Mouse (Mus musculus): Measurements from ENCODE around the gene Rab6a. TPM values are rescaled to one million over a fixed set of nuclear protein-coding genes. Genes with fewer than 3 reads are reported as not detected.

Rab6a gene
- polyA plus RNA-seq, 1 experiment from 2014 or later: 76.5 TPM

DNA sequence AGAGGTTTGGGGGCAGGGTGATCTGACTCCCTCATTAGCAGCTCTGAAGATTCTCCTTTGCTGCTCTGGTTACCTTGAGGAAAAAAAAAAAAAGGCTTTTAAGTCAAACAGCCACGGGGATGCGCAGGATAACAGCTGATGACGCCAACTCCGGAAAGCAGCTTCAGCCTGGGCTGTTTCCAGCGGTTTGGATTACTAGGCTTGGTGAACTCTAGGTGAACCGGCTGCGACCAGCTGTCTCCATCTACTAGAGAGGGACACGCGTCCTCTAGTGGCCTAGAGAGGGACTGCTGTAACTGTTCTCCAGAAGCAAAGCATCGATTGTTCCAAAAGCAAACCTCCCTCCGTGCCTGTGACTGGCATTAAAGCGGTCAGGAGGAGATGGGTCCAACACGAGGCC lies 56.0 kb downstream of the Rab6a start:
- Histone ChIP-seq H3K9ac (ENCODE audit: low read length) (peak overlapping the region; percentile 5; the same call in 1 of the 2 replicates), H3K4me2 (ENCODE audit: low read depth, low read length) (peak overlapping the region; percentile 48), H3K4me3 (ENCODE audit: low read length) (peak overlapping the region; percentile 15), H3K36me3 (ENCODE audit: control insufficient read depth, insufficient read depth) (no peaks in the 10 kb centered on the region), H3K27ac (ENCODE audit: low read length) (no peak overlapping the region), H3K9me3 (replicated peaks; ENCODE audit: control insufficient read depth, low read length) (no peaks in the 10 kb centered on the region), H3K27me3 (ENCODE audit: control insufficient read depth, insufficient read depth, low read length) (no peaks in the 10 kb centered on the region), H3K4me1 (ENCODE audit: control insufficient read depth, insufficient read depth, low read length) (peaks cover 13% of the 10 kb centered on the region; the same call in 1 of the 2 replicates)
- WGBS: 2% methylated on average over 13 of the region's 13 CpGs
- peak; percentile 88 for ATAC-seq (replicated peaks; ENCODE audit: extremely low read depth, insufficient read depth, low FRiP score)

DNA sequence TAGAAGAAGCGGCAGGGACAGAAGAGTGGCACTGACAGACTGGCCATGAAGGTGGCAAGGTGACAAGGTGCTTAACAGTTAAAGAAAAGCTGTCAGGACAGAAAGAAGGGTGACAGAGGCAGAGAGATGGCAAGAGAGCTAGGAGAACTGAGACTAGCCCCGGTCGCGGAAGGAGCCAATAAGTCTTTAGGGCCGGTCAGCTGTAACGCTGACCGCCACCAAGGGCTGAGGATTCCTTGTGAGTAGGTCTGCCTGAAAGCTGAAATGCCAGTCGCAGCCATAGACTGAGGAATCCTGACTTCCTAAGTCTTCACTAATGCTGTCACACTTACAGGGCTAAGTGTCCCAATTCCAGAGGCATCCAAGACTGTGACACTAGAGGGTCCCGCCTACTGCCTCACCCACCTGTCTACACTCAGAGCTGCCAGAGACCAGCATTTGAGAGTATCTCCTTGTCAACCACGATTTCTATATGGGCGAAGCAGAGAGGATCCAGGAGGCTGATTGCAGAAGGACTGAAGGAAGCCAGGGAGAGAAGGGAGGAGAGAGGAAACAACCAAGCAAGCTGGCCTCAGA lies 56.6 kb downstream of the Rab6a start:
- no peaks in the 10 kb centered on the region for H3K36me3 ChIP-seq (ENCODE audit: control insufficient read depth, insufficient read depth)
- no peak overlapping the region for H3K27ac ChIP-seq (ENCODE audit: low read length)
- peak overlapping the region; percentile 14; the same call in 1 of the 2 replicates for H3K9ac ChIP-seq (ENCODE audit: low read length)
- H3K9me3 ChIP-seq (replicated peaks; ENCODE audit: control insufficient read depth, low read length): no peaks in the 10 kb centered on the region
- ATAC-seq (replicated peaks; ENCODE audit: extremely low read depth, insufficient read depth, low FRiP score): no peak
- H3K4me1 ChIP-seq (ENCODE audit: control insufficient read depth, insufficient read depth, low read length): peaks cover 13% of the 10 kb centered on the region; the same call in 1 of the 2 replicates
- H3K4me2 ChIP-seq (ENCODE audit: low read depth, low read length): peak overlapping the region; percentile 48
- H3K27me3 ChIP-seq (ENCODE audit: control insufficient read depth, insufficient read depth, low read length): no peaks in the 10 kb centered on the region
- WGBS: 43% methylated on average over 11 of the region's 11 CpGs
- H3K4me3 ChIP-seq (ENCODE audit: low read length): peak overlapping the region; percentile 15

DNA sequence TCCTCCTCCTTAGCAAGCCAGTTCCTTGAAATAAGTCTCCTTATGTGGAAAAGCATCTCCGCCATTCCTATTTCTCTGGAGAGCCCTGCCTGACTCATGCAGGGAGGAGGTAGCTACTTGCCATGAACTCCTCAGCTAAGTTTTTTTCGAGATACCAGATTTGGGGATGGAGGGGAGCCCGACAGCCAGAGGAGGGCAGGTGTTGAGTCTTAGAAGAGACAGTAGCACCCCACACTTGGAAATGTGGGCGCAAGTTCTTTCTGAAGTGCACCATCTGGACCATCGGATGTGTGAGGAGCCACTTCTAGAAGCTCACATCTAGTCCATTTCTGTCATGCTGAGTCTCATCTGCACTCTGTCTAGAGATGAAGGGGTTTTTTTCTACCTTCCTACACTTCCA lies 63.4 kb downstream of the Rab6a start:
- H3K27ac ChIP-seq (ENCODE audit: low read length): no peak overlapping the region
- H3K4me2 ChIP-seq (ENCODE audit: low read depth, low read length): no peak overlapping the region
- WGBS: 78% methylated on average over 5 of the region's 5 CpGs
- H3K9me3 ChIP-seq (replicated peaks; ENCODE audit: control insufficient read depth, low read length): no peaks in the 10 kb centered on the region
- ATAC-seq (replicated peaks; ENCODE audit: extremely low read depth, insufficient read depth, low FRiP score): no peak
- H3K4me1 ChIP-seq (ENCODE audit: control insufficient read depth, insufficient read depth, low read length): 0 out of 2 replicates have a peak, but pooled peaks cover 3% of the 10 kb centered on the region
- H3K36me3 ChIP-seq (ENCODE audit: control insufficient read depth, insufficient read depth): no peaks in the 10 kb centered on the region
- no peak overlapping the region for H3K9ac ChIP-seq (ENCODE audit: low read length)
- H3K4me3 ChIP-seq (ENCODE audit: low read length): no peak overlapping the region
- no peaks in the 10 kb centered on the region for H3K27me3 ChIP-seq (ENCODE audit: control insufficient read depth, insufficient read depth, low read length)

DNA sequence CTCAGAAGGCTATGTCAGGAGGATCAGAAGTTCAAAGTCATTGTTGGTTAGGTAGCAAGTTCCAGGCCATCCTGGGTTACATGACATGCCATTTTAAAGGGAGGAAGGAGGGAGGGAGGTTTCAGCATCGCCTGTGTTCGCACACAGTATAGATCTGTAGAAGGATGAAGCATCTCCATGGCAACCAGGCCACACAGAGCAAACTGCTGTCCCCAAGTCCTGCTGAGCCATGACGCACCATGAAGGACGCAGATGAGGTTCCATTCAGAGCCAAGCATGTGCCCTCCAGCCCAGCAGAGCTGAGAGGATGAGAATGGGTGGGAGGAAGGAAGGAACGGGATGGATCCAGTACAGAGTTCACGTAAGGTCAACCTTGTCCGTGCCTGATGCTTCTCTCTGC lies 66.2 kb downstream of the Rab6a start:
- 77% methylated on average over 7 of the region's 7 CpGs for WGBS
- Histone ChIP-seq H3K4me2 (ENCODE audit: low read depth, low read length) (no peak overlapping the region), H3K36me3 (ENCODE audit: control insufficient read depth, insufficient read depth) (no peaks in the 10 kb centered on the region), H3K27ac (ENCODE audit: low read length) (no peak overlapping the region), H3K4me1 (ENCODE audit: control insufficient read depth, insufficient read depth, low read length) (0 out of 2 replicates have a peak, but pooled peaks cover 3% of the 10 kb centered on the region), H3K4me3 (ENCODE audit: low read length) (no peak overlapping the region), H3K9me3 (replicated peaks; ENCODE audit: control insufficient read depth, low read length) (no peaks in the 10 kb centered on the region), H3K9ac (ENCODE audit: low read length) (no peak overlapping the region), H3K27me3 (ENCODE audit: control insufficient read depth, insufficient read depth, low read length) (no peaks in the 10 kb centered on the region)
- no peak for ATAC-seq (replicated peaks; ENCODE audit: extremely low read depth, insufficient read depth, low FRiP score)

DNA sequence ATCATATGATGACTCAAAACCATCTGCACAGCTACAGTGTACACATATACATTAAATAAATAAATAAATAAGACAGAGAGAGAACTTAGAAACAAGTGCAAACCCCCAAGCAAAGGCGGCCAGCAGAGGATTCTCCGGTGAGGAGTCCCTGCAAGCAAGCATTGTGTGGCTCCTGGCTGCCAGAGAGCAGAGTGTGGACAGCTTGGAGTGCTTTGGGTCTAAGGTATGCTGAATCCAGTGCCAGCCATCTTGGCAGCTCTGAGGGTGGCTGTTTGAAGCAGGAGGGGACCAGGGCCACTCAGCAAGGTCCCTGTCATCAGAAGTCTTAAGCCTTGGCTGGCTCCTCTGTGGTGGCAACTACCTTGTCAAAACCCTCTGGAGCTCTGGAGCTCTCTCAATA lies 67.7 kb downstream of the Rab6a start:
- no peak overlapping the region for H3K9ac ChIP-seq (ENCODE audit: low read length)
- H3K36me3 ChIP-seq (ENCODE audit: control insufficient read depth, insufficient read depth): no peaks in the 10 kb centered on the region
- WGBS: 42% methylated on average over 2 of the region's 2 CpGs
- H3K27ac ChIP-seq (ENCODE audit: low read length): no peak overlapping the region
- H3K27me3 ChIP-seq (ENCODE audit: control insufficient read depth, insufficient read depth, low read length): no peaks in the 10 kb centered on the region
- ATAC-seq (replicated peaks; ENCODE audit: extremely low read depth, insufficient read depth, low FRiP score): no peak
- no peaks in the 10 kb centered on the region for H3K9me3 ChIP-seq (replicated peaks; ENCODE audit: control insufficient read depth, low read length)
- H3K4me3 ChIP-seq (ENCODE audit: low read length): no peak overlapping the region
- H3K4me2 ChIP-seq (ENCODE audit: low read depth, low read length): no peak overlapping the region
- 0 out of 2 replicates have a peak, but pooled peaks cover 3% of the 10 kb centered on the region for H3K4me1 ChIP-seq (ENCODE audit: control insufficient read depth, insufficient read depth, low read length)

DNA sequence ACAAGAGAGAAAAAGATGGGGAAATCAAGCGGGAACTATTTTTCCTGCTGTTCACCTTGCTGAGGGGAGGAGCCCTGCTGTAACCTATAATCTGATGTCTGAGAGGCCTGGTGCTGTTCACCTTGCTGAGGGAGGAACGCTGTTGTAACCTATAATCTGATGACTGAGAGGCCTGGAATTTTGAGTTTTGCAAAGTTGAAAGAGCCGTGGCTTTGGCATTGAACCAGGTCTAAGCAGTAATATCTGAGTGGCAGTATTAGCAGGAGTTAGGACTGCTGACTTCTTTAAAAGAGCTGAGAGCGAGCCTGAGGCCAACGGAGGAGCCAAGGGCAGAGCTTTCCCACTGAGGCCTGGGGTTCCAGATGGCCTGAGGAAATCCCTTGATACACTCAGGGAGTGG lies 70.8 kb downstream of the Rab6a start:
- Histone ChIP-seq H3K9ac (ENCODE audit: low read length) (no peak overlapping the region), H3K27me3 (ENCODE audit: control insufficient read depth, insufficient read depth, low read length) (no peaks in the 10 kb centered on the region), H3K36me3 (ENCODE audit: control insufficient read depth, insufficient read depth) (no peaks in the 10 kb centered on the region), H3K4me3 (ENCODE audit: low read length) (no peak overlapping the region), H3K4me1 (ENCODE audit: control insufficient read depth, insufficient read depth, low read length) (0 out of 2 replicates have a peak, but pooled peaks cover 3% of the 10 kb centered on the region), H3K4me2 (ENCODE audit: low read depth, low read length) (no peak overlapping the region), H3K9me3 (replicated peaks; ENCODE audit: control insufficient read depth, low read length) (no peaks in the 10 kb centered on the region), H3K27ac (ENCODE audit: low read length) (no peak overlapping the region)
- 63% methylated on average over 5 of the region's 5 CpGs for WGBS
- no peak for ATAC-seq (replicated peaks; ENCODE audit: extremely low read depth, insufficient read depth, low FRiP score)

DNA sequence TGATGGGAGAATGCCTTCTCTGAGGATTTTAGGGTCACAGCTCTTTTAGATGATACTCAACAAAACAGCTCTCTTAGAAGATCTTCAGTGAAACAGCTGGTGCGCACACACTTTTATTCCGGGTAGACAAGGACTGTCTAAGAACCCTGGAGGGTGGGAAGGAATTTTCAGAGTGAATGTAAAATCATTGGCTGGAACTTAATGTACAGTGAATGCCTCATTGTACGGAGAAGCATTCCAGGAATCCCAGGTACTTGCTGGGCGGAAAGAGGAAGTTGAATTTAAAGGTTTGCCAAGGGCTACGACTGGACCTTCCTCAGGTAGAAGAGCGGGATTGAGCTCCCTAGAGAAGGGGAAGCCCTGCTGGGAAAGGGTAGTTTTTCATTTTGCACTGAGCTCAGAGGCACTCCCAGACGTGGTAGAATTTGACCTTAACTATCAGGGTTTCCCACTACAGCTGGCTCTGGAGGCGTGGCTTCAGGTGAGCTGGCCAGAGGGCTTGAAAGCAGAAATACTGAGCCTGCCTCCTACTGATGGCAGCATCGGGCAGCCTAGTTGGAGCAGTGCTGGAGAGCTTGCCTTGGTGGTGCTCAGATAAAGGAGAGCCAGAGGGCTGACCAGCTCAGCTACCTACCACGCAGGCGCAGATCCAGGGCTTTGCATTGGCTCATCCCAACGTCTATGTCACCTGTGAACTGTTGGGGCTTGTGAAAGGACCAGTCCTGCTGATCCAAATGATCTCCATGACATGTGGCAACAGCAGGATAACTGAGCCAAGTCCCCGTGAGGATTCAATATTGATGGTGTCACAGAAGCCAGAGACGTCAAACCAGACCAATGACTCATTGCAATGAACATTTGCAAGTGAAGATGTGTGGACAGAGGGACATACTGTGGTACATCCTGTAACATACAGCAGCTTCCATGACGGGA lies 72.0 kb downstream of the Rab6a start:
- Histone ChIP-seq H3K9ac (ENCODE audit: low read length) (no peak overlapping the region), H3K4me3 (ENCODE audit: low read length) (no peak overlapping the region), H3K9me3 (replicated peaks; ENCODE audit: control insufficient read depth, low read length) (no peaks in the 10 kb centered on the region), H3K4me1 (ENCODE audit: control insufficient read depth, insufficient read depth, low read length) (0 out of 2 replicates have a peak, but pooled peaks cover 3% of the 10 kb centered on the region), H3K36me3 (ENCODE audit: control insufficient read depth, insufficient read depth) (no peaks in the 10 kb centered on the region), H3K27me3 (ENCODE audit: control insufficient read depth, insufficient read depth, low read length) (no peaks in the 10 kb centered on the region), H3K4me2 (ENCODE audit: low read depth, low read length) (no peak overlapping the region), H3K27ac (ENCODE audit: low read length) (no peak overlapping the region)
- WGBS: 58% methylated on average over 15 of the region's 15 CpGs
- ATAC-seq (replicated peaks; ENCODE audit: extremely low read depth, insufficient read depth, low FRiP score): no peak

DNA sequence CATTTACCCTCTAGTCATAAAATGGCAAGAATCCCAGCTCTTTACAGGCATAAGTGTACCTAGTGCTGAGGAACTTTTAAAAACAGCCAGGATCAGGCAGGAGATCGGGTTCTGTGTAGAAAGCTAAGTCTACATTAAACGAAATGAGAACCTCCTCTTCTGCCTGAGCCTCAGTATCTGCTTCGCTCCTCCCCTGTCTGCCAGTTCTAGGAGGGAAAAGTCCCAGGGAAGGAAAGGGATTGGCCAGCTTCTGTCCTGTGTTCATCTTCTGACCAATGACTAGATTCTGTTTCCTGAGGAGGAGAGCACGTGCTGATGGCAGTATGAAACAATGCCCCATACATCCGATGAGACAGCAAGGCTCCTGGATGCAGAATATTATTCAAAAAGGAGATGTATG lies 73.9 kb downstream of the Rab6a start:
- 48% methylated on average over 5 of the region's 5 CpGs for whole genome bisulfite sequencing
- no peak overlapping the region for H3K9ac ChIP-seq (ENCODE audit: low read length)

DNA sequence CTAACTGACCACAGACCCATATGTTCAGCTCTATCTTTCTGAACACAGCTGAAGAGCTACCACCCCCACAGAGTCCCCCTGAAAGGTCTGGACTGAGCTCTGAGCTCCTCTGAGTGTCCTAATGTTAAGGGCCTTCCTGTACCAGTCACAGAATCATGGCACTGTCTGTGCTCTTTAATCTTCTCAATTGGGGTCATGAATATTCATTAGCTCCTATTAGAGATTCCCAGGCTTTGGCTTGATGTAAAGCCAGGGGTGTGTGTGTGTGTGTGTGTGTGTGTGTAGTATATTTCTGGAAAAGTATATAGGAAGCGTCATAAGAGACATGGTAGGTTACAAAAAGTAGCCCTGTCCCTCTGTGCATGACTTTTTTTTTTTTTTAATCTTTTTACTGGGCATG lies 76.0 kb downstream of the Rab6a start:
- 92% methylated on average over 1 of the region's 1 CpGs for WGBS
- no peaks in the 10 kb centered on the region for H3K9me3 ChIP-seq (replicated peaks; ENCODE audit: control insufficient read depth, low read length)
- no peak overlapping the region for H3K27ac ChIP-seq (ENCODE audit: low read length)
- H3K4me1 ChIP-seq (ENCODE audit: control insufficient read depth, insufficient read depth, low read length): no peaks in the 10 kb centered on the region
- no peak overlapping the region for H3K4me3 ChIP-seq (ENCODE audit: low read length)
- H3K4me2 ChIP-seq (ENCODE audit: low read depth, low read length): no peak overlapping the region
- no peaks in the 10 kb centered on the region for H3K27me3 ChIP-seq (ENCODE audit: control insufficient read depth, insufficient read depth, low read length)
- no peak for ATAC-seq (replicated peaks; ENCODE audit: extremely low read depth, insufficient read depth, low FRiP score)
- H3K36me3 ChIP-seq (ENCODE audit: control insufficient read depth, insufficient read depth): no peaks in the 10 kb centered on the region
- no peak overlapping the region for H3K9ac ChIP-seq (ENCODE audit: low read length)

More for the DNA sequence above, 73.9 kb downstream of the Rab6a start:
- Histone ChIP-seq H3K9me3 (replicated peaks; ENCODE audit: control insufficient read depth, low read length) (no peaks in the 10 kb centered on the region), H3K27me3 (ENCODE audit: control insufficient read depth, insufficient read depth, low read length) (no peaks in the 10 kb centered on the region), H3K27ac (ENCODE audit: low read length) (no peak overlapping the region), H3K36me3 (ENCODE audit: control insufficient read depth, insufficient read depth) (no peaks in the 10 kb centered on the region), H3K4me2 (ENCODE audit: low read depth, low read length) (no peak overlapping the region), H3K4me3 (ENCODE audit: low read length) (no peak overlapping the region), H3K4me1 (ENCODE audit: control insufficient read depth, insufficient read depth, low read length) (no peaks in the 10 kb centered on the region)
- ATAC-seq (replicated peaks; ENCODE audit: extremely low read depth, insufficient read depth, low FRiP score): no peak

Measured in heart, embryonic 16.5 days (tissue).